Mouse (Mus musculus) neutrophil, adult 5-6 weeks (primary cell): ENCODE results near the gene Atr. TPM values are rescaled to one million over a fixed set of nuclear protein-coding genes. Genes with fewer than 3 reads are reported as not detected.

Source experiments
- ATAC-seq: fragments of 151-379, 151-347 bp; 2 replicates; pipeline ENCODE4 v1.8.0; 2017; ENCODE audit warnings: mild to moderate bottlenecking, moderate TSS enrichment; ENCODE audit not compliant: insufficient number of reproducible peaks, poor library complexity, low FRiP score, severe bottlenecking; ENCODE audit errors: extremely low read depth
- total RNA-seq: library from RNA; stranded (forward); fragments of 200-1000 nt; gene quantifications from 2 replicates; pipeline ENCODE4 v1.2.3, GENCODE M21; 2017

The Atr gene
- total RNA-seq: 44.7 and 45.7 TPM in 2 replicates

DNA sequence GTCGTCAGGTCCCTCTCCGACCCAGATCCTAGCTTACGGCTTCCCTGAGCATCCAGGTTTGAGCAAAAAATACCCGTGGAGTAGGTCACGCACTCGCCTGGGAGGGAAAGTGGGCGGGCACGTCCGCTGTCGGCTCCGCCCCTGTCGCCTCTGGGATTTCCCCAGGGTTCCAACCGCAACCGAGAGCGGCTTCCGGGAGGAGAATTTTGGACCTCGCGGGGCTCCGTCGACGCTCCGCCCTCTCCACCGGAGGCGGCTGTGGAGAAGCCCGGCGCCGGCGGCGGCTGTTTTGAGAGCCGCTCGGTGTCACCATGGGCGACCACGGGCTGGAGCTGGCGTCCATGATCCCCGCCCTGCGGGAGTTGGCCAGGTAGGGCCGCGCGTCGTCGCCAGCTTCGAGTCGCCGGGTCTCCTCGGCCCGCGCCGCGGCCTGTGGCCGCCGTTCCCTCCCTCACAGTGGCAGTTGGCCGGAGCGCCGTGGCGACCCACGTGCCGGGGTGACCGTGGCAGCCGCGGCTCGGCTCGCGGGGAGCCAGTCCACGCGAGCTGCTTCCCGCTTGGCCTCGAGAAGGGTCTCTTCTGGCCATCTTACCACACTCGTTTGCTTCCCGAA lies at the start of gene Atr:
Atr (plus strand) TSS at position 184 of the 613 bp plus-strand sequence.
- peak; percentile 91 for ATAC-seq

DNA sequence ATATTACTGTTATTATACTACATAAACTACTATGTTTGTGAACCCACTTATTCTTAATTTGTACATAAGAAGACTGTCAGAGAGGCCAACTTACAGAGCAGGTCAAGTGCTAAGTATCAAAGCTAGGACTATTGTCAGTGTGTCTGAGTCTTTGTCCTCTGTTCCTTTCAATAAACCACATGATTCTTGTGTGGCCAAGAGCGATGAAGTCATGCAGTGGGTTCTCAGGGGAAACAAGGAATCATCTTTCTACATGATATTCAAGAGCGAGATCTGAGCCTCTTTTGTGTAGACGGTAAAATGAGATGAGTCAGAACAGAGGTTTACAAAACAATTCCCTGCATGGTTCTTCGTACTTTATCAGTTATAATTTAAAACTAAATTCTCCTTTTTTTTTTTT lies 47.8 kb upstream of the Atr start:
- no peak for ATAC-seq

DNA sequence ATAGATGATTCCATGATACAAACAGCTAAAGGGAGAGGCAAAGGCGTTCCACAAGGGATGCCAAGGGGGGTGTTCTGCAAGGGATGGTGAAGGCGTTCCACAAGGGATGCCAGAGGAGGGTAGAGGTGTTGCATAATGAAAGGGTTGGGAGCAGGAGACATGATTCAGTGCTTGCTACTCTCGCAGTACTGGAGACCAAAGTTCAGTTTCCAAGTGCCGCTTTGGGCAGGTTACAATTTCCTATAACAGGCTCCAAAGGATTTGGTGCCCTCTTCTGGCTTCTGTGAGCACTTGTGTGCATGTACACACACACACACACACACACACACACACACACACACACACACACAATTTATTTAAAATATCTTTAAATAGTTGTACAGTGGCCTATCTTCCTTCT lies 45.6 kb upstream of the Atr start:
- no peak for ATAC-seq

DNA sequence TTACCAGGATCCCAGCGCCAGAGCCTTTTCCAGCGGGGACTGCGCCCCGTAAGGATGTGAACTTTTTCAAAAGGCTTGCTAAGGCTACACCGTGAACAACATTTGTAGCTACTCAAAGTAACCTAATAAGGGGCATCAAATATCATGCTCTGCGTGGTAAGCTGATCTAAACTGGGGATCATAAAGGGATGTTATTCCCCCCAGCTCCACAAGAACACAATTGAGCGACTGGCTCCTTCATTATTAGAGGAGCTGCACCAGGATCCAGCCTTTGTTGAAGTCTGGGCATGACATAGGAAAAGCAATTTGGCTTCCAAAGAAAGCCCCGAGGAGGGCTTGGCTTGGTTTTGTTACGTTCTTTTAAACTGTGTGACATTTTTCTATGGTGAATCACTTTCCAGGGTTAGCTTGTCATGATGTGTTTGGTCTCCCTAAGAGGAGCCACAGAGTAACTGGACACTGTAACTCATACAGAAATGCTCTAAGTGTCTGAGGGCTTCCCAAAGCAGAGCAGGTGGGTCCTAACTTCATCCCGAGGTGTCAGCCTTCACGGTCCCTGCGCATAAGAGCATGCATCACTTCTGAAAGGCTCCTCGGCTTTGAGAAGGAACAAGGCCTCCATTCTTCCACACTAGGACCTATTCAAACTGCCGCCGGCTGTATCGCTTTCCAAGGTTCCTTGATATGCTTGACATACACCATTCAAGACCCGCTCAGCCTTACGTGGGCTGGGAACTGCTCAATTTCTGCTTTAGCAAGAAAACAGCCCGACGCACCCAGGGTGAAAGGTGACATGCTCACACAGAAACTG lies 43.5 kb upstream of the Atr start:
- ATAC-seq: no peak

DNA sequence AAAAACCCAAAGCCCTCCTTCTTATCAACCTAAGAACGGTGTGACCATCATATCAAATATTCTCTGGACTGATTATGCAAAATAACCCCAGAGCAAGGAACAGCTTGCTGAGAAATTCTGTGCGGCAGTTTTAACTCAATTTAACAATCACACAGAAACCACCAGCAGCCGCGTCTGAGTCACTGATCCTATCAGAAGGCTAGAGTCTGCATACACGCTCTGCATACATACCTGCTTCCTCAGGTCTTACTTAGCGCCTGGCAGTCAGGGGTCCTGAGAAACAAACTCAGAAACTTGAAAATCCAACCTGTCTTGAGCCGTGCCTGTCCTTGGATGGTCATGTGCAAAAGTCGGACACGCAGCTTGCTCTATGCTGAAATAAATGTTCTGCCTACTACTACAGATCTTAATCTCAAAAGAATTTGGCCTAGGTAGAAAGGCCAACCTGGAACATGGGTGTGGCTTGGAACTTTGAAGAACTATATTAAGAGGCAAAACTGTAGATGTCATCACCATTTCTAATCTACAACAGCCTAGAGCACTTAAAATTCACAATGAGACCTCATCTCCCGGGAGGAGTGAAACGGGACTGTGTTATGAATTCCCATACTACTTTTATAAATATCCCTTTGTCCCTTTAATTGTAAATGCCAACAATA lies 42.3 kb upstream of the Atr start:
- no peak for ATAC-seq

DNA sequence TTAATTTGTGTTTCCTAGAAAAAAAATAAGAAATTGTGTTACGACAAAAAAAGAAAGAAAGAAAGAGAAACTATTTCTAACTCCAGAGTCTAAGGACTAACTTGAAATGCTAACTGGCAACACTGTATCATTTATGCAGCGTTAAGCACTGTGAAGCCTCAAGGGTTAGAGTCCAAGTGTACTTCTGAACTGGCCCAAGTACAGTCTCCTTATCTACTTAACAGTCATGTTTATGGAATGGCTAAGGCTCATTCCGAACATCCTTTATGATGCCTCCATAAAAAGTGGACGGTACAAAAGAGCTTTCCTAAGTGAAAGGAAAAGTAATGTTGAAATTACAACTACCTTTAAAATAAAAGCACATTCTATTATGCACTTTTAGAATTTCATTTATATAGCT lies 41.7 kb upstream of the Atr start:
- ATAC-seq: no peak

DNA sequence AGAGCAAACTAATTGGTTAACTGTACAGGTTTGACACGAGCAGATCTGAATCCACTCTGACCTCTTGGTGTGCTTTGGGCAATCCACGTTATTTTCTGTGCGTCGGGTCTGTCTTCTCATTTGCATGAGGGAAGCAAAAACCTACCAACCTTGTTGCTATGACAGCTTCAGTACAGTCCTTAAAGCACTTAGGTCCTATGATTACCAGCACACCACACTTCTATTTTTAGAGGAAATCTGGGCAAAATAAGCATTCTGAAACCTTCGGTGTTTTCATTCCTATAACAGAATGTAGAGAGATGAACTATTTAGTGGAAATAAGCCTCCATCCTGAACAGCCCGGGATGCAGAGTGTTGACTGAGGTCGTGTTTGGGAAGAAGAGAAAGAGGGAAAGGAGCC lies 34.9 kb upstream of the Atr start:
- no peak for ATAC-seq

DNA sequence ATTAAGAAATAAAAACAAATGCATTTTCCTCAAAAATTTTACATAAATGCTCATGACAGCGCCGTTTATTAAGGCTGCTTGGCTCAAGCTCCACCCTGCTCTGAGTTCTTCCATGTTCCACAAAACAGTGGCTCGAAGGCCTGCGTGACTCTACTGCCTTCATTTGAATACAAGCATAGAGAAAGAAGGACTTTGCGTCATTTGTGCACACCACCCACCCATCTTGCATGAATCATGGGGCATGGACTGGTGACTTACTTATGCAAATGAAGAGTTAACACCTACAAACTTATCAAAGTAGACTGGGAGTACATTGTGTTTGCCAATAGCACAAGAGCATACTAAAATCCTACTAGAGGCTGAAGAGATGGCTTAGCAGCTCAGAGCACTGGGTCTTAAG lies 29.8 kb upstream of the Atr start:
- no peak for ATAC-seq

DNA sequence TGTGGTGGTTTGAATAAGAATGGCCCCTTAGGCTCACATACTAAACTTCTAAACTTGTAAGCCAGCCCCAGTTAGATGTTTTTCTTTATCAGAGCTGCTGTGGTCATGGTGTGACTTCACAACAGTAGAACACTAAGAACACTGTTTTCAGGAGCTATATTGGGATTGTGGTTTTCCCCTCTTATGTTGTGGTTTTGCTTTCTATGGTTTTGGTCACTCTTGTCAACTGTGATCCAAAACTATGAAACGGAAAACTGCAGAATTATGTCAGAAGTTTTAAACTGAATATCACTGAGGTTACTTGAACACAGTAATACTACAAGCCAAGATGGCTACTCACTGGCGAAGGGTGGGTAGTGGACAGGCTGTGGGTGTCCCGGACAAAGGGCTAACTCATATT lies 24.6 kb upstream of the Atr start:
- ATAC-seq: no peak

DNA sequence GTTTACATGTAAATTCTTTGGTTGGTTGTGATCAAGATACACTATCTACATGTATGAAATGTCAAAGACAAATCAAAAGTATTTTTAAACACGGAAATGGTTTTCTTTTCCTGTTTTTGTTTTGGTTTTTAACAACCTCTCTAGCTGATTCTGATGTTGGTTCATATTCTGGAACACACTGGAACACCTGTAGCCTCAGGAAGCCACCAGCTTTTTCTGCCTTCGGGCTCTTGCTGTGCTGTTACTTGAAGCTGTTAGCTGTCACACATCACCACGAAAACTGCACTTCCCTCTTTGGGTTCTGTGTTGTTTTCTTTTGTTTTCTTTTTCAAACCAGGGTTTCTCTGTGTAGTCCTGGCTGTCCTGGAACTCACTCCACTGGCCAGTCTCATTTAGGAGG lies 22.6 kb upstream of the Atr start:
- ATAC-seq: no peak; the same call in 1 of the 2 replicates

DNA sequence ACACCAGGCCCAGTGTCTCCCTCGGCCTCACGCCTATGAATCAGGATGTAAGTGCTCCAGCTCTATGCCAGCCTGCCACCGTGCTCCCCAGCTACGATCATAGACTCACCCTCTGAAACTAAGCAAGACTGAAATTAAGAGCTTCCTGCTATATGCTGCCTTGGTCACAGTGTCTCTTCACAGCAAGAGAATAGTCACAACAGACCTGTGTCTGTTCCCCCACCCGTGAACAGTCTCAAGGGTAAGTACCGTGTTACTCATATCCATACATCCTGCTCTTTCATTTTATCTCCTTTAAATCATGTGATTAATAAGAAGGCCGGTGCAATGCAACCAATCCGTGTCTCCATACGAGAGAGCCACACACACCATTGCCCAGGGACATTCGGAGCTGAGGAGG lies 21.7 kb upstream of the Atr start:
- ATAC-seq: peak; percentile 17; the same call in 1 of the 2 replicates

DNA sequence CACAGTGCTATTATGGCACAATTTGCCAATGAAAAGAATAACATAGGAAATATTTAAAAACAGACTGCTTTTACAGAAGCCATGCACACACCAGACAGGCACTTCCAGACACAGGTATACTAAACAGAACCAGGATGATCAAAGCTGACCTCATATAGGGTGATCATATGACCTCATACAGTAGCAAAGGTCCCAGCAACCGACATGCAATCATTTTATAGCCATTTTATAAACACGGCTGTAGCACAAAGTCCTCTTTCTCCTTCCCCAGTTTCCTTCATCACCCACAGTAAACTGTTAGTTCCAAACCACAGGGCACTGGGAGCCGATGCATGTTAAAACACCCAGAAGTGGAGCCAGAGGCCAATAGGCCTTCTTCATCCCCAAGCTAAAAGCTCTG lies 18.0 kb upstream of the Atr start:
- no peak for ATAC-seq

DNA sequence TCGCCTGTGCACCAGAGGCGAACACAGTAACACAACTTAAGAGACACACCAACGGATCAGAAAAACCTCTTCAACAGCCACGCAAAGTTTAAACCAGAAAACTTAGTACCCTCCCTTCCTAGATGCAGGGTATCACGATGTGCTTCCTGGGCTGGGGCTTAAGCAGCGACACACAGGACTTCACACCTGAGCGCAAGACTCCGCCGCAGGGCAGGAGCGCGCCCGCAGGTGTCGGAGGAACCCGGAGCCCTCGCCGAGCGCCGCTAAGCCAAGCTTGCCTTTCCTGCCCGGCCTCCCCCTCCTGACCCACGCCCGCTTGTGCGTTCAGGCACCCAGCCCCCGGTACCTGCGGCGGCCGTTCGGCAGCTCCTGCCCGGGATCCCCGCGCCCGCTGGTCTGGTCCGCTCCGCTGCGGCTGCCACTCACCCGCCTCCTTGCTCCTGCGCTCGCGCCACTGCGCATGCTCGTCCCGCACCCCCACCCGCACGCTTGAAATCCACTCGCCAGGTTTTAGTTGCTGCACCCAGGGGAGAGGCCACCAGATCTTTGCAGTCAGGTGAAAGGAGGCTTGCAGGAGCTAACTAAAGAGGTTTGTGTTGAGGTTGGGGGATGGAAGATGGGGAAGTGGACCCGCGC lies 12.5 kb upstream of the Atr start, which contains the start of gene Pls1:
Pls1 (minus strand) TSS at position 487 of the 636 bp plus-strand sequence.
- ATAC-seq: peak; percentile 36; the same call in 1 of the 2 replicates

DNA sequence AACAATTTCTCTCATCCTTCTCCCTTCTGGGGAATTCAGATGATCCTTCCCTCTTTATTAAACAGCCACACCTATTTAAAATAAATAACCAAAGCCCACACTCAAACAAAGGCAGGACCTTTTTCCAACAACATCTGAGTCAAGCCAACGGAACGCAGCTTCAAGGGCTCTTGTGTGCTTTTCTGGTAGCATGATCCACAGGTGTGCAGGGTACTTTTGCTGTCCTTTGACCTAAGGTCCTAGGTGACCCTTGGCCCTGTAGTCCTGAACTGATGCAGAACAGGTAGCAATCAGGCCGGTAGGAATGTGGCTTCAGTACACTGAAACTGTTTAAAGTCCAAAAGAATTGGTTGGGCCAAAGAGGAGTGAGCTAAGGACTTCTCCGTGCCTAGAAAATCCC lies 11.7 kb upstream of the Atr start:
- no peak for ATAC-seq

DNA sequence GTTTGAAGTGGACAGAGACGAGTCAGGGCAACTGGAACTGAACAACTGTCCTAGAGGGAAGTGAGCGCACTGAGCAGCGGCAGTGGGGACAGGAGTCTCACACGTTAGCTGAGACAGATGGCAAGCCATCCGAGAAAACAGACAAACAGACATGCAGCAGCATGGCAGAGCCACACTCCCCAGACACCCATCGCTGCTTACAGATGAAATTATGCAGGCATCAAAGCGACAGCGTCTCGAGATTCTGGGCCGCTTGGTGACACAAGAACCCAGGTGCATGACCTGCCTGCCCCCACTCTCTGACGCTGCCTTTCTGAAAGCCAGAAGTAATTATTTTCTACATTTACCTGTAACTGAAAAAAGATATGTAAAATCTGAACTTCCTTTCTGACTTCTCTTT lies 5.7 kb upstream of the Atr start:
- ATAC-seq: no peak

DNA sequence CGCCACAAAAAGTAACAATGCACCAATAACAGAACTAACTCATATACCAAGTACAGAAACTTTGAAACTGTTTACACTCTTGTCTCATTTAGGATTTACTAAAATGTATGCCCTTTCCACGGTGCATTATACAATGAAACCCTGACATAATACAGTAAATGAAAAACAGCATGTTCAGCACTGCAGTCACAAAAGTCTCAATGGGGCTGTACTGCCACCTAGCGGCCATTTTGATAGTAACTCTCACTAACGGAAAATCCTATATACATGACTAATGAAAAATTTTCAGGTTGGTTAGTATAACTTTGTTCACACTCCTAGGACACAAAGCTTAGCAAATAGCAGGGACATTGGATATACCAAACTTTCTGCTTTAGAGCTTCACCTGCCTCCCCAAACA lies 4.5 kb upstream of the Atr start:
- peak; percentile 67; the same call in 1 of the 2 replicates for ATAC-seq

DNA sequence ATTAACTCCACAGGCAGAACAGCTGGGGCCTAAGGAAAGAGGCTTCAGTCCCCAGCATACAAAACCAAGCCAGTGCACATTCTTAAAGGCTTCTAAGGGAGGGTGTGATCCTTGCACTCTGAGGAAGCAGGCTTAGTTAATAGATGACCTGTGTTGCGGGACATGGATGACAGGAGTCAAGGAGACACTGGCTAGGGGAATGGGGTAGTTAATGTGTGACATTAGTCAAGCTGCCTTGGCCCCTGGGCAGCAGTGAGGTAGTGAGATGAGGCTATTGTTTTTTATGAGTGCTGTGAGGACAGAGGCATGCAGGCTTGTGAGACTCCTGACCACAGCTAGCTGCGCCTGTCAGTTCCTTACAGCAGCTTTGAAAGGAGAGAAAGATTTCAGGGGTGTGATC lies 2.5 kb upstream of the Atr start:
- ATAC-seq: no peak

DNA sequence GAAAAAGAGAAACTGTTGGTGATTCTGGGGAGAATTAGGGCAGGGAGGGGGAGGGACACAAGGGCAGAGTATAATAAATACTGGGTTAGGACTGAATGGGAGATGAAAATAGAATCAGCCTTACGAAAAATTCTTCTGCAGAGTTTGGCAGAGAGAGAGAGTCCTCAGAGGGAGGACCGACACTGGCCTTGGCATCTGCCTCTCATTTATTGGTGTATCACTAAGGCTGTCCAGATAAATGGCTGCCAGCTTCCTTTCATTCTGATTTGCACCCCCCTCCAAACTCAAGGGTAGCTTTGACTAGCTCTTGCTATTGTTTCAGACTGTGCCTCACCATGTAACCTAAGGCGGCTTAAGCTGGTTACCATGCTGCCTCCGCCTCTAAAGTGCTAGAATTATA lies 1.4 kb upstream of the Atr start:
- no peak for ATAC-seq

DNA sequence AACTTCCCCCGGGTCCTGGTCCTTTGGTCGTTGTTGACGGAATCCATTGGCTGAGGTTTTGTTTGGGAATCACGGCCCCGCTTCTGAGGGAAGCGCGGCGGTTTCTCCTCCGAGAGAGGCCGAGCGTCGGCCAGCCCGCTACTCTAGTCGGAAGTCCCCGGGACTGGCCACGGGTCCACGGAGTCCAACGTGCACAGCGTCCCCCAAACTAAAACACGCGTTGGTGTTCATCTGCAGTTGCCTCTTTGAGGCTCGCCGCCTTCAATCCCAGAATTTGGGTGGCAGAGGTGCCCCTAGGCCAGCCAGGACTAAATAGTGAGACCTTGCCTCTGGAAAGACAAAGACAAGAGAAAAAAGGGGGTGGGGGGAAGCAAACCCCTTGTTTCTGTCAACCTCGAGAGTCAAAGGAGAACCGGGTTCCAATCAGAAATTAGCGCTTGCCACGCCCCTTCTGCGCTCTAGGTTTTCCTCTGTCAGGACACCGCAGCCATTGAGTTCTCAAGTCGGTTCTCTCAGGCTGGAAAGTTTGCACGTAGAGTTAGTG lies 702 bp downstream of the Atr start:
- ATAC-seq: no peak; the same call in 1 of the 2 replicates
